Mouse (Mus musculus) midbrain, embryonic 13.5 days (tissue): ENCODE results near the gene Ywhae. TPM values are rescaled to one million over a fixed set of nuclear protein-coding genes. Genes with fewer than 3 reads are reported as not detected.
"Not testable (repeated sequence)": the region's sequence is repeated elsewhere in the genome, so short reads cannot be mapped to it uniquely, and the experiment has no call there.

Experiments used
- ATAC-seq: fragments of 200-750 bp; cut with Nextera tagmentation; 2 replicates; pipeline ENCODE4 v1.8.0; 2017; ENCODE audit warnings: mild to moderate bottlenecking, moderate TSS enrichment, moderate library complexity
- H3K27ac ChIP-seq: fragments of 300-500 bp; sonication (generic); 2 replicates; pipeline ENCODE4 v1.5.1; 2015; ENCODE audit warnings: inconsistent platforms, mild to moderate bottlenecking, moderate library complexity
- H3K27me3 ChIP-seq: fragments of 300-500 bp; sonication (generic); 2 replicates; pipeline ENCODE4 v1.6.1; 2015; ENCODE audit warnings: mild to moderate bottlenecking, inconsistent platforms
- H3K36me3 ChIP-seq: fragments of 300-500 bp; sonication (generic); 2 replicates; pipeline ENCODE4 v1.6.1; 2015; ENCODE audit warnings: mild to moderate bottlenecking, inconsistent platforms
- H3K4me1 ChIP-seq: fragments of 300-500 bp; sonication (generic); replicated peaks from 2 replicates; pipeline ENCODE4 v1.6.1; 2015; ENCODE audit warnings: inconsistent platforms
- H3K4me2 ChIP-seq: fragments of 300-500 bp; sonication (generic); replicated peaks from 2 replicates; pipeline ENCODE4 v1.6.1; 2015; ENCODE audit warnings: moderate library complexity, mild to moderate bottlenecking, inconsistent platforms
- H3K4me3 ChIP-seq: fragments of 300-500 bp; sonication (generic); replicated peaks from 2 replicates; pipeline ENCODE4 v1.5.1; 2015; ENCODE audit warnings: mild to moderate bottlenecking, inconsistent platforms
- H3K9ac ChIP-seq: fragments of 300-500 bp; sonication (generic); replicated peaks from 2 replicates; pipeline ENCODE4 v1.6.1; 2015; ENCODE audit warnings: mild to moderate bottlenecking, inconsistent platforms
- H3K9me3 ChIP-seq: fragments of 300-500 bp; sonication (generic); 2 replicates; pipeline ENCODE4 v1.6.1; 2016; ENCODE audit warnings: mild to moderate bottlenecking, inconsistent platforms
- WGBS: fragments of 180-500 bp; shearing (Covaris S2); methylation state at CpG from one replicate; pipeline ENCODE4 v1.1.7; 2015; 5-methylcytosine and 5-hydroxymethylcytosine counted together
- polyA plus RNA-seq: library from polyadenylated mRNA; unstranded; fragments of >200 nt; fragmentation: Nextera tagmentation; extraction: Ambion mirVana; gene quantifications from 2 replicates; pipeline ENCODE4 v1.2.1, GENCODE M21; 2015

Gene Ywhae
- polyA plus RNA-seq, result 1,420 and 1,493 TPM in 2 replicates

DNA sequence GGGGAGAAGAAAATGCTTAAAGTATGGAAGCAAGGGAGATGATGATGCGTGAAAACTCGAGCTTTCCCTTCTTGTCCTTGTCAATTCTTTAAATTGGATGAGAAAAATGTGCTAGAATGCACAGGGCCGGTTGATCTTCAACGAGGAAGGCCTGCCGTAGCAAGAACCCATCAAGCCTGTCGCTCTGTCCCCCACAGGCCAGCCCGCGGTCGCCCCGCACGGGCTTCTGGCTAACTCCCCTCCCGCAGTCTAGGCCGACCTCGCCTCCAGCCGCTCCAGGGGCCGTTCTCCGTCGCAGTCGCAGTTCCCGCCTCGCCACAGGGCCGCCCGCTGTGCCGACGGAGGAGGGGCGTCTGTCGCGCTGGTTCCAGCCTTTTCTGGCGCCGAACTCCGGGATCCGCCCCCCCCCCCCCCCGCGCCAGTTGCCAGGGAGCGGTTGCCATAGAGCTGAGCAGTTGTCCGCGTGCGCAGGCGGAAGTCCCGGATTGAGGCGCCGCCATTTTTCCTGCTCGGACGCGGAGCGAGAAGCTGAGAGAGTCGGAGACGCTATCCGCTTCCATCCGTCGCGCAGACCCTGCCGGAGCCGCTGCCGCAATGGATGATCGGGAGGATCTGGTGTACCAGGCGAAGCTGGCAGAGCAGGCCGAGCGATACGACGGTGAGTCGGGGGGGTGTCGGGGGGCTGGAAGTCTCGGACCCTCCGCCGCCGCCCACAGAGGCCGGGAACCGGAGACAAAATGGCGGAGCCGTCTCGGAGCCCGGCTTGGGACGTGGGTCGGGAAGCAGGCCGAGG, at the start of gene Ywhae:
TSS of gene Ywhae (plus strand) at position 436 of the 793 bp plus-strand sequence.
- Histone ChIP-seq H3K27ac (peak within 1 kb of the TSS; percentile 100), H3K4me3 (peak within 1 kb of the TSS; percentile 69), H3K9ac (peak within 1 kb of the TSS; percentile 98), H3K4me1 (peaks cover 39% of the 10 kb centered on the region), H3K9me3 (no peaks in the 10 kb centered on the region), H3K36me3 (no peaks in the 10 kb centered on the region), H3K27me3 (no peaks in the 10 kb centered on the region), H3K4me2 (peak within 1 kb of the TSS; percentile 88)
- WGBS, result under 1% methylated on average over 71 of the region's 76 CpGs
- peak; percentile 94 for ATAC-seq

DNA sequence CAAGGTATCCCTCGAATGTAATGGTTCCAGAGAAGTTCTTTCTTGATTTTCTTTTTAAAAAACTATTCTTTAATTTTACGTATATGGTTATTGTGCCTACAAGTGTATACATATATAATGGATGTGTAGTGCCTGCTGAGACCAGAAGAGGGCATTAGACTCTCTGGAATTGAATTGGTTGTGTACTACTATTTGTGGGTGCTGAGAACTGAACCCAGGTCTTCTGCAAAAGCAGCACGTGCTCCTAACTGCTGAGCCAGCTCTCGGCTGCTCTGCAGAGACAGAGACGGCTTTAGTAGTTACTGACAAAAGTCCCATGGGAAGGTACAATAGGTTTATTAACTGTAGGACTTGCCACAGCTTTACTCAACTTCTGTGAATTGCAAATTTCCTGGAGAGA, 48.2 kb upstream of the Ywhae start:
- H3K27ac ChIP-seq, result no peak overlapping the region
- no peak for ATAC-seq
- no peaks in the 10 kb centered on the region for H3K27me3 ChIP-seq
- peaks cover 26% of the 10 kb centered on the region for H3K4me1 ChIP-seq
- WGBS, result 92% methylated on average over 5 of the region's 5 CpGs
- H3K4me2 ChIP-seq, result no peak overlapping the region
- no peaks in the 10 kb centered on the region for H3K9me3 ChIP-seq
- peaks cover 15% of the 10 kb centered on the region for H3K36me3 ChIP-seq
- H3K9ac ChIP-seq, result no peak overlapping the region
- no peak overlapping the region for H3K4me3 ChIP-seq

DNA sequence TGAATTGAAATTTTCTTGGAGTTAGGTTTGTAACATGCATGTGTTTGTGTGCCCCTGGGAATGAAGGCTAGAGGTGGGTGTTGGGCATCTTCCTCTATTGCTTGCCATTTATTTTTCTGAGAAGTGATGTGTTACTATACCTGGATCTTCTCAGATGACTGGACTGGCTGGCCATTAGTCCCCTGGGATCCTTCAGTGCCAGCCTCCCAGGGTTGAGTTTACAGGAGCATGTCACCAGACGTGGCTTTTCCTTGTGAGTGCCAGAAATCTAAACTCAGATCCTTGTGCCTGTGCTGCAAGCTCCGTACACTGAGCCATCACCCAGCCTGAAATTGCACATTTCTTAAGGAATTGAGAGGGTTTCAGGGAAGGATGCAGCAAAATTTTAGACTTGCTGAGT, 47.7 kb upstream of the Ywhae start:
- Histone ChIP-seq H3K4me1 (peaks cover 25% of the 10 kb centered on the region), H3K9me3 (no peaks in the 10 kb centered on the region), H3K4me3 (no peak overlapping the region), H3K36me3 (peaks cover 15% of the 10 kb centered on the region), H3K4me2 (no peak overlapping the region), H3K27ac (no peak overlapping the region), H3K9ac (no peak overlapping the region), H3K27me3 (no peaks in the 10 kb centered on the region)
- ATAC-seq, result no peak
- 85% methylated on average over 2 of the region's 2 CpGs for WGBS

DNA sequence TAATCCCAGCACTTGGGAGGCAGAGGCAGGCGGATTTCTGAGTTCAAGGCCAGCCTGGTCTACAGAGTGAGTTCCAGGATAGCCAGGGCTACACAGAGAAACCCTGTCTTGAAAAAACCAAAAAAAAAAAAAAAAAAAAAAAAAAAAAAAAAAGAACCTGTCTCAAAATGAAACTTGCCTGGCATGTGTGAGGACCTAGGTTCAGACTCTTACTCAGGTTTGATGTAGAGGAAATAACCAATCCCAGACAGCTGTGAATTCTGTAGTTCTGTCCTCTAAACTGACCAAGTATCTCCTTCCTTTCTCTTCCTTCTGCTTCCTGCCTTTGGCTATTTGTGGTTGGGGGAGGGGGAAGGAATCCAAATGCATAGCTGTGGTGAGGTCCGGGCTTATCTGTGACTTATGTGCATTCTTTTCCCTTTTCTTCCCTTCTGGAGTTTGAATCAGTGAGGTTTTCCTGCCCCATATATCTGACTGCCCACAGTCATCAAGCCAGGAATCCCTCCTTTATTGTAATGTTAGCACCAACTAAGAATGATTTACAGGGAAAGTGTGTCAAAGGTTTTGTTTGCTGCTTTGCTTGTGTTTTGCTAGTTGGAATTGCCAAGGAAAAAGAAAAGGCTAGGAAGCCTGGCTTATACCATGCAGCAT, 45.2 kb upstream of the Ywhae start:
- Histone ChIP-seq H3K27me3 (no peaks in the 10 kb centered on the region), H3K9me3 (no peaks in the 10 kb centered on the region), H3K4me3 (no peak overlapping the region), H3K36me3 (peaks cover 22% of the 10 kb centered on the region), H3K27ac (no peak overlapping the region), H3K4me1 (0 out of 2 replicates have a peak, but pooled peaks cover 8% of the 10 kb centered on the region), H3K9ac (no peak overlapping the region), H3K4me2 (no peak overlapping the region)
- ATAC-seq, result no peak
- WGBS, result 100% methylated on average over 2 of the region's 2 CpGs

DNA sequence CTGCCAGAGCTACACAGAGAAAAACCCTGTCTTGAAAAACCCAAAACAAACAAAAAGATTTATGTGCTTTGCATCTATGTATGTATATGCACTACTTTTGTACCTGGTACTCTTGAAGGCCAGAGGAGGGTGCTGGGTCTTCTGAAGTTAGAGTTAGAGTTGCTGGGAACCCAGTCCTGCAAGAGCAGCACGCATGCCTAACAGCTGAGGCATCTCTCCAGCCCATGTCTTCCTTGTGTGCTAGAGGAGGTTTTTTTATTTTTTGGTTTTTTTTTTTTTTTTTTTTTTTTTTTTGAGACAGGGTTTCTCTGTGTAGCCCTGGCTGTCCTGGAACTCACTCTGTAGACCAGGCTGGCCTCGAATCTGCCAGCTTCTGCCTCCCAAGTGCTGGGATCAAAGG, 44.5 kb upstream of the Ywhae start:
- WGBS, result 83% methylated on average over 2 of the region's 2 CpGs
- H3K9ac ChIP-seq, result no peak overlapping the region
- ATAC-seq, result no peak

DNA sequence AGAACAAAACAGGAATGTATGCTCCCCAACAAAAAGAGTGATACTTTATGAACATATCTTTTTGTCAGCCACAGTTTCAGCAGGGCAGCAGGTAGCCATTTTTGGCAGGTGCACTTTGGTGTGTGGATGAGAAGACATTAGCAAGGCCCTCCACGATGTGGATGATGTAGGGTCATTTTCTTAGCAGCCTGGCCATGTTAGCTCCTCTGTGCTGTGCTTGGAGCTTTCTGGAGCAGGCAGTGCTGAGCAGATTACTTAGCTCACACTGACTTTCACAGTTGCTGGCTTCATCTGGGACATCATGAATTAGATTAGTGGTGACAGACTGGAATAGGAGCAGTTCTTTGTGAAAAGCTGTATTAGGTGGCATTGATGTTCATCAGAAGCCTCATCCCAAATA, 42.7 kb upstream of the Ywhae start:
- Histone ChIP-seq H3K27me3 (no peaks in the 10 kb centered on the region), H3K27ac (no peak overlapping the region), H3K4me3 (no peak overlapping the region), H3K4me2 (no peak overlapping the region), H3K9ac (no peak overlapping the region), H3K36me3 (peaks cover 36% of the 10 kb centered on the region), H3K9me3 (no peaks in the 10 kb centered on the region), H3K4me1 (0 out of 2 replicates have a peak, but pooled peaks cover 8% of the 10 kb centered on the region)
- 88% methylated on average over 1 of the region's 1 CpGs for WGBS
- no peak for ATAC-seq

More for the DNA sequence above, 44.5 kb upstream of the Ywhae start:
- H3K9me3 ChIP-seq, result no peaks in the 10 kb centered on the region
- no peak overlapping the region for H3K4me3 ChIP-seq
- peaks cover 25% of the 10 kb centered on the region for H3K36me3 ChIP-seq
- H3K27ac ChIP-seq, result no peak overlapping the region
- H3K4me1 ChIP-seq, result 0 out of 2 replicates have a peak, but pooled peaks cover 8% of the 10 kb centered on the region
- no peaks in the 10 kb centered on the region for H3K27me3 ChIP-seq
- H3K4me2 ChIP-seq, result no peak overlapping the region

DNA sequence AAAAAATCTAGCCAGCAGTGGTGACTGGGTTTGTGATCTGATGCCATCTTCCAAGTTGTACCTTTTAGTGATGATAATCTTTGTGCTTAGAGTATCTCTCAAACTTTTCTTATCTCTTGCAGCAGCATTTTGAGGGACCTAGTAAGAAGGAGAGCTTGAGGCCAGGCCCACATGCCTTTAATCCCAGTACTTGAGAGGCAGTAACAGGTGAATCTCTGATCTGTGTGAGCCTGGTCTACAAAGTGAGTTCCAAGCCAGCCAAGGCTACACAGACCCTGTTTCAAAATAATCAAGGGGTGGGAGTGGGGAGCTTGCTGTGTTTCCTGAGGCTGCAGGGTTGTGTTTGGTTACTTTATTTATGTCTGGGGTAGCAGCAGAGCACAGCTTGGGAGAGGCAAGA, 41.6 kb upstream of the Ywhae start:
- Histone ChIP-seq H3K27me3 (no peaks in the 10 kb centered on the region), H3K4me2 (no peak overlapping the region), H3K4me1 (0 out of 2 replicates have a peak, but pooled peaks cover 6% of the 10 kb centered on the region), H3K9me3 (no peaks in the 10 kb centered on the region), H3K4me3 (no peak overlapping the region), H3K36me3 (peaks cover 41% of the 10 kb centered on the region), H3K9ac (no peak overlapping the region), H3K27ac (no peak overlapping the region)
- ATAC-seq, result no peak

DNA sequence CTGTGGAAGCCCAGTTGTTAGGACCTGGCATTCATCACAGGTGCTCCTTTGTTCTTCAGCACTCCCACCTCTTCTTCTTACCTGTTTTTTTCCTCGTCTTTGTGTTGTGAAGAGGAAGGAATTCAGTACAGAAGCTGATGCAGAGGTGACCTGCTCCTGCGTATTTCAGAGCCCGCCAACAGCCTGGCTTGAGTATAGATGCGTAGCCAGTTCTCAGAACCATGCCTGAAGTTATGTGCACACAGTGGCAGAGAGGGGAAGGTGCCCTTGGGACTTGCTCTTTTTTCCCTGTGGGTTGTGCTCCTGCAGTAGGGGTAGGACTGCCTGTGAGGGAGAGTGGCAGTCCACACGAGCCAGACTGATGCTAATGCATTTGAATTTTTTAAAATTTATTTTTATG, 39.1 kb upstream of the Ywhae start:
- Histone ChIP-seq H3K4me1 (no peaks in the 10 kb centered on the region), H3K9me3 (no peaks in the 10 kb centered on the region), H3K4me2 (no peak overlapping the region), H3K27ac (no peak overlapping the region), H3K4me3 (no peak overlapping the region), H3K9ac (no peak overlapping the region), H3K36me3 (peaks cover 64% of the 10 kb centered on the region), H3K27me3 (no peaks in the 10 kb centered on the region)
- no peak for ATAC-seq
- 96% methylated on average over 5 of the region's 5 CpGs for WGBS

DNA sequence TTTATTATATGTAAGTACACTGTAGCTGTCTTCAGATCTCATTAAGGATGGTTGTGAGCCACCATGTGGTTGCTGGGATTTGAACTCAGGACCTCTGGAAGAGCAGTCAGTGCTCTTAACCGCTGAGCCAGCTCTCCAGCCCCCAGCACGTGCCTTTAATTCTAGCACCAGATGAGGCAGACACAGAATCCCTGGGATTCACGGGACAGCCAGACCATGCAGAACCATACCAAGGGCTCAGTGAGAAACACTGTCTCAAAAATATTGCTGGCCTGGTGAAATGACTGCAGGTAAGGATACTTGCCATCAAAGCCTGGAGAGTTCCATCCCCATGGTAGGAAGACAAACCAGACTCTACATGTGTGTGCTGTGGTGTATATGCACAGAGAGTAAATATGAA, 35.2 kb upstream of the Ywhae start:
- ATAC-seq, H3K4me1 ChIP-seq, H3K4me3 ChIP-seq, H3K9ac ChIP-seq, H3K4me2 ChIP-seq, H3K9me3 ChIP-seq, H3K27me3 ChIP-seq, H3K27ac ChIP-seq: not testable (repeated sequence)
- peaks cover 82% of the 10 kb centered on the region for H3K36me3 ChIP-seq
- WGBS, result 98% methylated on average over 3 of the region's 3 CpGs

DNA sequence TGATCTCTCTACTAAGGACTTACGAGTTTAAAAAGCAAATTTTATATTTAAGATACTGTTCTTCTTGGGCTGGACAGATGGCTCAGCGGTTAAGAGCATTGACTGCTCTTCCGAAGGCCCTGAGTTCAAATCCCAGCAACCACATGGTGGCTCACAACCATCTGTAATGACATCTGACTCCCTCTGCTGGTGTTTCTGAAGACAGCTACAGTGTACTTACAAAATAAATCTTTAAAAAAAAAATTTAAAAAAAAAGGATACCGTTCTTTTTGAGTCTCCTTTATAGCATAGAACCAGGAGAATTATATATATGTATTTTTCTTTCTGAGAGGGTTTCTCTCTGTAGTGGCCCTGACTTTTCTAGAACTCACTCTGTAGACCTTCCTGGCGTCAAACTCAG, 32.1 kb upstream of the Ywhae start:
- 96% methylated on average over 5 of the region's 5 CpGs for WGBS
- no peak overlapping the region for H3K4me3 ChIP-seq
- H3K9ac ChIP-seq, result no peak overlapping the region
- no peaks in the 10 kb centered on the region for H3K27me3 ChIP-seq
- no peaks in the 10 kb centered on the region for H3K9me3 ChIP-seq
- no peak for ATAC-seq
- H3K36me3 ChIP-seq, result peaks cover 76% of the 10 kb centered on the region
- no peak overlapping the region for H3K4me2 ChIP-seq
- no peaks in the 10 kb centered on the region for H3K4me1 ChIP-seq
- no peak overlapping the region for H3K27ac ChIP-seq

DNA sequence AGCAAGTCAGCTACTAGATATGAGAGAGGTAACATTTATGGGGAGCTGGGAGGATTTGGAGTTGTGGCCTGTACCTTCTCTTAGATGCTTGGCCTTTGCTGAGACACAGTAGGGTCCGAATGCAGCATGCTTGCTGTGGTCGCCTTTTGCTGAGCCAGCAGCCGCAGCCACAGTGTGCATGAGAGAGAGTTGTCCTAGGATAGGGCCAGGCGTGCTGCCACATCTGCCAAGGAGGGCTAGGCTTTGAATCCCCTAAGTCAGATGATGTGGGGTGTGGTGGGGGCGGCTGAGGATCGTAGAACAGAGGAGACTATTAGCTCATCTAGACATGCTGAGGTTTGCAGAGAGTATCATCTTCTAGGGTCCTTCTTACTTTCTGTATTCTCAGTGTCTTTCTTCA, 29.9 kb upstream of the Ywhae start:
- no peak overlapping the region for H3K4me2 ChIP-seq
- peaks cover 73% of the 10 kb centered on the region for H3K36me3 ChIP-seq
- no peak for ATAC-seq

DNA sequence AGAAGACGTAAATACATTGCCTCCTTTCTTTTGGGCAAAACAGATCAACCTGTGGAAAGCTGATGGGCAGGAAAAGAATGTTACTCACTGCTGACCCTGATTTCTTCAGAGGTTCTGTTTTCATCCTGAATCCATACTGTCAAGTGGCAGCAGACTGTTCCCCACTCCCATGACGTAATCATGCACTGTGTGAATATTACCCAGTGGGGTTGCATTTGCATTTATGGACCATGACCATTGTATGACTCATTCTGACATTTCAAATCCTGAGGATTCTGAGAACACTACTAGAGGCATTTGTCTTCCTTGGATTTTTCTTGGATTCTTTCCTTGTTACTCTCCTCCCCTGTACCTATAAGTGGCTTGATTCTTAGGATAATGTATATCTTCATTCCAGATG, 28.9 kb upstream of the Ywhae start:
- Histone ChIP-seq H3K4me2 (no peak overlapping the region), H3K27ac (no peak overlapping the region), H3K27me3 (no peaks in the 10 kb centered on the region), H3K36me3 (peaks cover 68% of the 10 kb centered on the region), H3K4me1 (no peaks in the 10 kb centered on the region), H3K4me3 (no peak overlapping the region), H3K9me3 (no peaks in the 10 kb centered on the region), H3K9ac (no peak overlapping the region)
- no peak for ATAC-seq
- WGBS, result 92% methylated on average over 2 of the region's 2 CpGs

More for the DNA sequence above, 29.9 kb upstream of the Ywhae start:
- Histone ChIP-seq H3K27me3 (no peaks in the 10 kb centered on the region), H3K27ac (no peak overlapping the region), H3K9me3 (no peaks in the 10 kb centered on the region), H3K4me3 (no peak overlapping the region), H3K9ac (no peak overlapping the region), H3K4me1 (no peaks in the 10 kb centered on the region)
- WGBS, result 95% methylated on average over 6 of the region's 6 CpGs
